Mouse (Mus musculus) A20 (cell line): Measurements from ENCODE around the gene Zfp964.
"Not testable (repeated sequence)": the region's sequence is repeated elsewhere in the genome, so short reads cannot be mapped to it uniquely, and the experiment has no call there.

Experiments
- DNase-seq: peaks from one replicate; pipeline ENCODE4 v3.0.0-alpha.2; 2011; ENCODE audit warnings: low read depth, low spot score

Gene Zfp964

DNA sequence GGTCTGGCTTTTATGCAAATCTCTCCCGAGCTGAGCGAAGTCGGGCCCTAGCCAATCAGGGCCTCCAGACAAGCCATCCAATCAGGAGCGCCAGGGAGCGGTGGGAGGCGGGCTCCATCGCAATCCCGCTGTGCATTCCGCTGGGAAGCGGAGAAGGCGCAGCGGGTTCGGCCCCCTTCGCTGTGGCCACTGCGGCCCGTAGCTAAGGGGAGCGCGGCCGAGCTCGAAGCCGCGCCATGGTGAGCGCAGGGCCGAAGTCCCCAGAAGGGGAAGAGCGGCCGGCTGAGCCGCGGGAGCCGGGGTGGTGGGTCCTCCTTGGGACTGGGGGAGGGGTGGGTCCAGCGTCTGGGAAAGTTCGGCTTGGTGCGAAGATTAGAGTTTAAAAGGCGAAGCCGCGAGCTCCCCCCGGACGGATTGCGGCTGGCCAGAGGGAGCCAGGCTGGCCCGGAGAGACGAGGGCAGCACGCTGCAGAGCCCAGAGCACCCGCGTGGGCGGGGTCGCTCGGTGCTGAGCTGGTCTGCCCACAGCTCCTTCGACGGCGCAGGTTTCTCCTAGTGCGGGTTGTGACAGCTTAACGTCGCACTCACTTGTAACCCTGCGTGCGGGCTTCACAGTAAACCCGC is at the start of gene Zfp964:
Zfp964 (plus strand) TSS at position 122 of the 624 bp plus-strand sequence.
- peak; percentile 95 for DNase-seq

DNA sequence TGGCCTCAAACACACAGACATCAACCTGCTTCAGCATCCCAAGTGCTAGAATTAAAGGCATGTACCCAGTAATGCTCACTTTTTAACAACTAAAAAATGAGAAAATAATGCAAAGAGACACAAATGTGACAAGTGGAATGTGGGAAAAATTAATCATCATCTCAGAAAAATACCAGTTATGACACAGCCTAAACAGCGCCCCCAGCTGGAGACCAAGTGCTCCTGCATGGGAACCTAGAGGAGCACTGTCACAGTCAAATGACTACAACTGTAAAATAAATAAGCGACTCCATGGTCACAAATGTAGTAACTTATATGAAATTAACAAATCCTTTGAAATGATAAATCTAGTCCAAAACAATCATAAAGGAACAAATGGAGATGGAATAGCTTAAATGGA is 39.6 kb upstream of the Zfp964 start:
- DNase-seq = no peak

DNA sequence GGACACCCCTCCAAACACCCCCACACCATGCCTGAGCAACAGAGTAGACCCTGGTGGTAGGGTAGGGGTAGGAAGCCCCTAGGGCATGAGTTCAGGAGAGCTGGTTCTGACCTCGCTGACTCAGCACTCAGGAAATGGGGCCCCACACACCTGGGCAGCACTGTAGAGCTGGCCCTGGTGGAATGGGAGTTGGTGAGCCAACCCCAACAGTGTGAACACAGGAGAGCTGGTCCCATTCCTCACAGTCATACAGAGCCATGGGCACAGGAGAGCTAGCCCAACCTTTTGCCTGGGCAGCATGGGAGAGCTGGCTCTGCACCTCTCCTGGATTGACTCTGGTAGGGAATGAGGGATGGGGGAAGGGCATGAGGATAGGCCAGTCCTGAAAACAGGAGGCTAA is 36.2 kb upstream of the Zfp964 start:
- no peak for DNase-seq

DNA sequence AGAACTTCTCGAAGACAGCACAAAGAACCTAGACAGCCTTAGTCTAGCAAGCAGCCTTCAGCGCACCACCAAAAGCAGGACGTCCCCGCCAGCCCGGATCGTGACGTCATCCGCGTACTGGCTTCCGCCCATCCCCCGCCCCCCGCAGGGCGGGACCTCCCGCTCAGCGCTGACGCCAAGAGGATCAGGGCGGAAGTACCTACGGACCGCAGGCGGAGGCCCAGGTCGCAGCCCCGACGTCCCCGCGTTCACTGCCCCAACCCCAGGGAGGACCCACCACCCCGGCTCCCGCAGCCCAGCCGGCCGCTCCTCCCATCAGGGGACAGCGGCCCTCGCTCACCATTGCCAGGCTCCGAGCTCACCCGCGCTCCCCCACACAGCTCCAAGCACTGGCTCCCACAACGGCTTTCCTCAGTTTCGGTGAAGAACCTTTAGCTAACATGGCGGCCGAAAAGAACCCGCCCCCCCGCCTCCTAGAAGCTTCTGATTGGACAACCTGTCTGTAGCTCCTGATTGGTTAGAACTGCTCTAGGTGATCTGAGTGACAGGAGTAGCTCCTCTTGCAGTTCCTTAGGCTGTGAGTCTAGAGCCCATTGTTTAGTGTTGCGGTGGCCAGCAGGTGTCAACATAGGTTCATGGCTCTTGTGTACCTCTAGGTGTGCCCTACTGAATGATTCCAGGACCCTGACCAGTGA is 29.0 kb upstream of the Zfp964 start, which contains the start of gene Zfp868:
Zfp868 (minus strand) TSS at position 454 of the 695 bp plus-strand sequence.
- DNase-seq = peak; percentile 100

DNA sequence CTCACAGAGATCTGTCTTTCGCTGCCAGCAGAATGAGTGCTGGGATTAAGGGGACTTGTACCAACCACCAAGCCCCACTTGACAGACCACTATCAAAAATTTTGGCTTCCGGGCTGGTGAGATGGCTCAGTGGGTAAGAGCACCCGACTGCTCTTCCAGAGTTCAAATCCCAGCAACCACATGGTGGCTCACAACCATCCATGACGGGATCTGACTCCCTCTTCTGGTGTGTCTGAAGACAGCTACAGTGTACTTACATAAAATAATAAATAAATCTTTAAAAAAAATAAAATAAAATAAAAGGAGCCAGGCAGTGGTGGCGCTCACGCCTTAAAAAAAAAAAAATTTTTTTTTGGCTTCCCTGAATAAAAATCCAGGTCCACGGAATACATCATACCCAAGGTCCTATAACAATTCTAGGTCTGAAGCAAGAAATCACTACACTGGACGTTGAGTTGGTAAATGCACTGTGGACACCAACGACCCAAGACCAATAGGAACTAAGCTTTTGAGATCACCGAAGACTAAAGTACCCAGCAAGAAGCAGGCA is 396 bp upstream of the Zfp964 start:
- DNase-seq = peak; percentile 41

DNA sequence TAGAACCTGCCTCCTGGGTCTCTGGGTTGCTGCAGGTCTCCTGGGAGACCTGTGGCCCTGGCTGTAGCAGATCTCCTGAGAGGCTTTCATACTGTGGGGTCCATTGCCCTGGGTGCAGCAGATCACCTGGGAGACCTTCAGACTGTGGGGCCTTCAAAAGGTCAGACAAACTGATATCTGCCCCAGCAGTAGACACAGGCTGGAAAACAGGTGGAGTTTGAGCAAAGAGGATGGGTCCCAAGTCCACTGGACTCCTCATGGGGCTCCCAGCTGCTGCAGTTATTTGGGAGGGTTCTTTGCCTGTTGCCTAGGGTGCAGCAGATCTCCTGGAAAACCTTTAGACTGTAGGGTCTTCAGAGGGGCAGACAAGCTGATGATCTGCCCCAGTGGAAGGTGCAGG is 7.0 kb downstream of the Zfp964 start:
- no peak for DNase-seq

DNA sequence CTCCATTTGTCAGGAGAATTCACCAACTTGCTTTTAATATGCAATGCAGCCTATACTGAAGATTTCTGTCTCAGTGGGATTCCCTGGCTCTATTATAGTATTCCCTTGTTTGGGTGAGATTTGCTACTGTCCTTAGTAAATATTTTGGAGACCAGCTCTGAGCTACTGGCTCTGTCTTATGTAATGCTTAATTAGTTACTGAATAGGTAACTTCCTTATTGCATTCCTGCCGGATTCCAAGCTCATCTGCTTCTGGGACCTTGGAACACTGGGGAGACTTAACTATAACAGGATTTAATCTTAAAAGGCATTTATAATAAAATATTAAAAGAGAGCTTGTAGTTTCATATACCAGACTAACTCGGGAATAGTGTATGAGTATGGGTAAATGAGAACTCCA is 10.8 kb downstream of the Zfp964 start:
- DNase-seq = not testable (repeated sequence)

DNA sequence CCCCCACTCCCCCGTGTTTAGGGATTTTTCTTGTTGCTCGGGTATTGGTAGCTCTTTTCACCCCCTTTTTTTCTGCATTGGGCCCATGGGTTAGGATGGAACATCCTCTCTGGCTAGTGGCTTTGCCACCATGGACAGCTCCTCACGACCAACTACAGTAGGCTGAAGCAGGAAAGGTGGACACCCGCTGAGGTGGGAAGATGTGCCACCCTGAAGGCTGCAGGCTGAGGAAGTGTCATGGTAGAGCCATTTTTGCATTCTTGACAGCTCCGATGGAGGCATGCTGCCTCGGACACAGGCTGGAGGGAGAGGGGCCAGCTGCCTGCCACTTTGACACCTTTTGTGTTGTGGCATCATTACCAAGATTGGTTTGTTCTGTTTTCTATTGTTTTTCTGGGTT is 47.5 kb downstream of the Zfp964 start:
- no peak for DNase-seq

DNA sequence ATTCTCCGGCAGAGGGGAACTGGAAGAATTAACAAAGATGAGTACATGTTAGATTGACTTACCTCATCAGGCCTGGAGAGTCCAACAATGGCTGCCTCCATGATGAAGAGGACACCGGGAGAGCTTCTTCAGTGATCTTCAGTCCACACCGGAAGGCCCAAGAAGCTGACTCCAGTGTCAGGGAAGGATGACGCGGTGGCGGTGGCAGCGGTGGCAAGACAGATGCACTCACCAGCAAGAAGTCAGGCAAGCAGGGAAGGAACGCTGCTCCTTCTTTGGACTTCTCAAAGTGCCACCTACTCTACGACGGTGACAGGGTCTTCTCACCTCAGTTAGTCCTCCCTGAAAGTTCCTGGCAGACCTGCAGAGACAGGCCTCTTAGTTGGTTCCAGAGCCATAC is 56.3 kb downstream of the Zfp964 start, which contains the start of gene Zfp869:
Zfp869 (minus strand) TSS at position 101 of the 400 bp plus-strand sequence.
- DNase-seq = not testable (repeated sequence)

DNA sequence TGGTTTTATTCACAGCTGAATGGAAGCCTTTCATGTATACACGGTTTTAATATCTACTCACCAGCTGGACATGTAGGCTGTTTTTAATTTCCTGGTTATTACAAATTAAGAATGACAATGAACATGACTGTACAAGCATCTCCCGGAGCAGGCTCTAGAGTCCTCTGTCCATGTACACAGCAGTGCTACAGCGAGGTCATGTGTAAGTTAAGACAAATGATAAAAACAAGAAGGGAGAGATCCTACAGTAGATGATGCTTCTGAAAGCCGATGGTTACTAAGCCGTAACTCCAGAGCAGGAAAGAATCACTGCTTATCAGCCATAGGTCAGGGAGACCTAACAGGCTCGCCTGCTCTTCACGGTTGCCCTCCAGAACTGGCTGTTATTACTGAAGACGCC is 59.2 kb downstream of the Zfp964 start:
- DNase-seq = no peak

DNA sequence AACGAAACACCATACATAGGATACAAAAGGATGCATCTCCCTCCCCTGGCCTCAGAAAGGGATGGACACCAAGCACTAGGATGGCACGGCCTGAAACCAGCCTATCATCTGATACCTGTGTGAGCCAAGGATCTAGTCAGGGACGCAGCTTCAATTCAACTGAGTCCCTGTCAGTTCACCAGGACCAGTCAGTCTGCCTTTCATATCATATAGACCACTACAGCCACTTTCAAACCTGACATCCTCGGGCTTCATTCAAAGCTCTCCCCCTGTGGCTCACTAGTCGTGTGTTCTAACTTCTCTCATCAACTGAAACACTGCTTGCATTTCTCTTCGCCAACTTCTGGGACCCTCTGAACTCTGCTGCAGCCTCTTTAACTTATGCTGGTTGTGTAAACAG is 61.1 kb downstream of the Zfp964 start:
- no peak for DNase-seq
